Mouse (Mus musculus): Measurements from ENCODE around the gene Rnf167. TPM values are rescaled to one million over a fixed set of nuclear protein-coding genes. Genes with fewer than 3 reads are reported as not detected.

Rnf167 gene
- 29.6 TPM for polyA plus RNA-seq (2014; fragmentation: Illumina TruSeq; extraction: RNeasy Lipid Tissue Mini Kit (QIAGEN cat#74804); ENCODE audit: low read depth, low replicate concordance)

DNA sequence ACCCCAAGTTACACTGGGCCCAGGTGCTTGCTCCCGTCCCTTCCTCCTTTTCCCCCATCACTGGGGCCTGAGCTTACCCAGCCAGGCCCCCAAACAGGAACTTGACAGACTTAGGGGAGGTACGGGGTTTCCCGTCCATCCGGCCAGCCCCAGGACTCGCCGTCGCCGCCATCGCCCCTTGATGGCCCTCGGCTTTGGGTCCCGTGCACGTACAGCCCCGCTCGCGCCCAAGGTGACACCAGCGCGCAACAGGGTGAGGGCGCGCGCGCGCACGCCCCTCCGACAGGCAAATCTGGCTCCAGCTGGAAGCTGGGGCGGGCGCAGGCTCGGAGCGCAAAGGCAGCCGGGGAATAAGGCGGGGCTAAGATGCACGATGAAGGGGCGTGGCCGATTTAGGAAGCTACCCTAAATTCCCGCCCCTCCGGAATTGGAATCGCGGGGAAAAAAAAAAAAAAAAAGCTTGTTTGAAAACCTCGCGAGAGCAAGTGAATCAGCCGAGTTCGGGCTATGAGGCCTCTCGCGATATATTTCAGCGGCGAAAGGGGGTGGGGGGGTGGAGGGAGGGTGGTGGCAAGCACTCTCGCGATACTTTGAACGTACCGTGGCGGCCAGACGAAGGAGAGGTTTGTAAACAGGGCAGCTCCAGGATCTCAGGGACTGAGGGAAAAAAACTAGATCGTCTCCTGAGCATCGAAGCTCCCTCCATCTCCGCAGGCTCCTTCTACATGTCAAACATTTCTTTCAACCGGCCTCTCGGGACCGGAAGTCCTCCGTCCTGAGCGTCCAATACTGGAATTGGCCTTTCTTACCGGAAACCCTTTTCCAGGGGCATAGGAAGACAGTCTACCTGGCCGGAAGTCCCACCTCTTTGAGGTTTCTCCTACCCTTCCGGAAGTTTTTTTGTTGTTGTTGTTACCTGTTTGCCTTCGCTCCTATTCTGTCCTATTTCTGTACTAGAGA, at the start of gene Rnf167, which contains the start of gene Slc25a11:
TSS of gene Rnf167 (plus strand) at position 545 of the 960 bp plus-strand sequence.
TSS of gene Slc25a11 (minus strand) at position 789 of the 960 bp plus-strand sequence.

DNA sequence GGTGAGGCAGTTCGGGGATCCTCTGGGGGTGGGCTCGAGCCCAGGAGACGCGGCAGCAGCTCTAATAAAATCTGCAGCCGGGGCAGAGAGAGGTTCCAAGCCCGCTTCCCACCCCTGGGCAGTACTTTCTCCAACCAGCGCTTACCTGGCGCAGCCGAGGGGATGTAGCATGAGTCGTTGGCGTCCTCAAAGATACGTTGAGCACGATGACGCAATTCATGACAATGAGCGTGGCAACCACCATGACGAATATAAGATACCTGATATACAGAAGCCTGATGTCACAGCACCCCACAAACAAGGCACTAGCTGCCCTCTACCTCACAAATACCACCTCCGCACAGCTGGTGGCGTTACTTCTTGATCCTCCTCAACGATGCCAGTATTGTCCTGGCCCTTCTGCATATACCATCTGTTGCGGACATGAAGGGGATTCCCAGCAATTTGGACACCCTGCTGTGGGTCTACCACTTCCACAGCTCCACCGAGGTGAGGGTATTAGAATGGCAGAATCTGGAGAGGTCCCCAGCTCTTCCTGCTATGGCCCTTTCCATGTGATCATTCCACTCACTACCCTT, 31.4 kb upstream of the Rnf167 start, which contains the start of gene 4930544D05Rik:
TSS of gene 4930544D05Rik (plus strand) at position 333 of the 578 bp plus-strand sequence.

DNA sequence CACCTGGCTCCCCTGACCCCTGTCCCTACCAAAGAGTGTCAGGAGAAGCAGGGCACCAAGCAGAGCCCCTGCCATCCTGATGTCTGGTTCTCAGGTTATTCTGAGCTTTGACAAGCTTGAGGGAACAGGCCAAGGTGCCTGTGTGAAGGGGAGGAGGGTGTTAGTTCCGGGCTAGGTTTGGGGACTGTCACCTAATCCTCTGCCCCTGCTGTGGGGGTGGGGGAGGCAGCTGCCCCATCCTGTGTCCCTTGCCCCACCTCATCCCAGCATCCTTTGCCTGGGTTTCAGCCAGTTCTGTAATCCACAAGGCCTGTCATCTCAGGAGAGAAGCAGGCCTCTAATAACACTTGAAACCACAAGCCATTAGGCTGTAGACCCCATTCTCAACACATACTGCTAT, 27.9 kb upstream of the Rnf167 start, which contains the start of gene Chrne:
TSS of gene Chrne (minus strand) at position 116 of the 400 bp plus-strand sequence.

DNA sequence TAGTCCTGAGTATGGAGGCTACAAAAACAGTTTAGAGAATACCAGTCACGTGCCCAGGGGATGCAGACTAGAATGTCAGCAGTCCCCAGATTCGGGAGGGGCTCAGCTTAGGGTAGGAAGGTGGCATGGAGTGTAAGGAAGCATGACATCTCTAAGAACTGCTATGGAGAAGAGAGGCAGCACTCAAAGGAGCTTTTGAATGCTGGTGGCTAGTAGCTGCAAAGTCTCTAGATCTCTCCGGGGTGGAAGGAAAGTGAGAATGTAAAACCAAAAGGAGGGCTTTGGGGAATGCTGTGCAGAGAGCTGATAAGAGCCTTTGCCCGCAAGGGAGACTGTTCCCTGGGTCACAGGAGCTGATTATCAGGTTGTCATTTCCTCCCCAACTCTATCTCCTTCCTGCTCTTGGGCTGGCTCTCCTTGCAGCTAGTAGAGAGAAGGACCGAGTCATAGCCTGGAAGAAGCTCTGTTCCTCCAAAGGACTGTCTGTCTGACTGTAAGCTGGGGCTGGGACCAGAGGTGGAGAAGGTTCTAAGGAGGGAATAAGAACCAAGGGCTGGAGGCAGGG, 8.2 kb upstream of the Rnf167 start, which contains the start of gene Gp1ba:
TSS of gene Gp1ba (plus strand) at position 409 of the 565 bp plus-strand sequence.

DNA sequence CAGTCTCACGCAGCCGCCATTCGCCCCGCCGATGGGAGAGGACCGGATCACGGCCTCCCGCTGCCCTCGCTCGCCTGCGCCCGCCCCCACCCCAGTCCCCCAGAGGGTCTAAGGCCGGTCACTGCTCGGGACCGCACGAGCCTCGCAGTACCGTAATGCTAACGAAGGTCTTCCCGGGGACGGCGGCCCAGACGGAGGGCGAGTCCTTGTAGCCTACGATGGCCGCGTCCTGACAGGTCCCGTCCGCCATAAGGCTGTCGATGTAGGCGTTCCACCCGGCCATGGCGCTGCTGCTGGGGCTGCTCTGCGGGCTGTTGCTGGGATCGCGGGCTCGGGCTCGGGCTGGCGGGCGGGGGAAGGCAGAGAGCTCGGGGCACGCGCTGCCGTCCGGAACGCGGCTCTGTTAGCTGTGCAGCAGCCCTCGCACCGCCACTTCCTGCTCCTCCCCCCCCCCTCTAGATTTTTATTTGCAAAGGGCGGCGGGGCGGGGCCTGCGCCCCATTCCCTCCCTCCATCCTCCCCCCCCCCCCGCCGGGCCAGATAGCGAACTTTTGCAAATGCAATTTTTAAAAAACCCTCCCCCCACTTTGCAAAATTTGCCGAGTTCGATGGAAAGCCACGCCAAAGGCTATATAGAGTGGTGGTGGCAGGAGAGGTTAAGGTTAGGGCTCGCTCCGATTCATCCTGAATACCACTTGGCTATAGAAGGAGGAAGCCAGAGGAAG, 7.3 kb downstream of the Rnf167 start, which contains the start of gene Pfn1:
TSS of gene Pfn1 (minus strand) at position 447 of the 725 bp plus-strand sequence.

DNA sequence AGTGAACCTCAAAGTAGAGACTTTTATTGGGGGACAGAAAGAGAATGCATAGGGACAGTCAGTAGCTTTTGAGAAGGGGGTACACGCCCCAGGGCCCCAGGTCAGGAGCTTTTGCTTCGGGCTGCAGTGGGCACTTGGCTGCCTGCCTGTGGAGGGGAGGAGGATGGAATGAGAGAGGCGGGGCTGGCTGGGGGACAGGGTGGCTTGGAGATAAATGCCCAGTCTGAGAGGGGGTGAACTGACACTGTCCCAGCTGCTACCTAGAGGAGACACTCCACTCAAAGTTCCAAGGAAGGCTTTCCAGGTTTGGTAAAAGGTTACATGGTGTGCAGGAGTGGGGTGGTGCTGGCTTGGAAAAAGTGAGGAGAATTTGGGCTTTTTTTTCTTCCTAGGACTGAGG, 9.9 kb downstream of the Rnf167 start, which contains the start of gene Eno3:
TSS of gene Eno3 (plus strand) at position 239 of the 400 bp plus-strand sequence.

DNA sequence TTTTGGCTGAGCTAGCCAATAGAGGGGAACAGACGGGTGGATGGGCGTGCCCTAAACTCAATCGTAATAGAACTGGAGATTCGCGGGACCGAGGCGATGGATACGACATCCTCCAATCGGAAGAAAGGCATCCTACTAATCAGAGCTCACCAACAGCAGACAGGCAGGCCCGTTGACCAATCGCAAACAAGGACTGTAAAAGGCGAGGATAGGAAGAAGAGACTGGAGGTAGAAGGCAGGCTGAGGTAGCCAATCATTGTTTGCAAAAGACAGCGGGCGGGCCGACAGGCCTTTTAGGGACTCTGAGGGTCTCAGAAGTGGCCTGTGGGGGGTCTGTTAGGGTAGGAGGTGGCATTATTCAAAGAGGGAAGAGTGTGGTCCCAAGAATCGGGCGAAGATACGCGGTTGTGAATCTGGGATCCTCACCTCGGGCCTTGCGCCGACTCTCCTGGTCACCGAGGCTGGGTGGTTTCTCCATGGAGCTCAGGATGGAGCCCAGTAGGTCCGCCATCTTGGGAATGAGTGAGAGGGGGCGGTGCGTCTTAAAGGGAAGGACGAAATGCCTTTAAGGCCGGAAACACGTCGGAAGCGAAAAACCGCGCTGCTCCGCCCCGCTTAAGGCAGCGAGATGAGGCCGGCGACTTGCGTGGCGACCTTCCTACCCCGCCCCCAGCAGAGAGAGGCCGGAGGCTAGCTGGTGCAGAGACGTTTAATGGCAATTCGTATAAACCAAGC, 21.9 kb downstream of the Rnf167 start, which contains the start of gene Spag7:
TSS of gene Spag7 (minus strand) at position 646 of the 735 bp plus-strand sequence.

DNA sequence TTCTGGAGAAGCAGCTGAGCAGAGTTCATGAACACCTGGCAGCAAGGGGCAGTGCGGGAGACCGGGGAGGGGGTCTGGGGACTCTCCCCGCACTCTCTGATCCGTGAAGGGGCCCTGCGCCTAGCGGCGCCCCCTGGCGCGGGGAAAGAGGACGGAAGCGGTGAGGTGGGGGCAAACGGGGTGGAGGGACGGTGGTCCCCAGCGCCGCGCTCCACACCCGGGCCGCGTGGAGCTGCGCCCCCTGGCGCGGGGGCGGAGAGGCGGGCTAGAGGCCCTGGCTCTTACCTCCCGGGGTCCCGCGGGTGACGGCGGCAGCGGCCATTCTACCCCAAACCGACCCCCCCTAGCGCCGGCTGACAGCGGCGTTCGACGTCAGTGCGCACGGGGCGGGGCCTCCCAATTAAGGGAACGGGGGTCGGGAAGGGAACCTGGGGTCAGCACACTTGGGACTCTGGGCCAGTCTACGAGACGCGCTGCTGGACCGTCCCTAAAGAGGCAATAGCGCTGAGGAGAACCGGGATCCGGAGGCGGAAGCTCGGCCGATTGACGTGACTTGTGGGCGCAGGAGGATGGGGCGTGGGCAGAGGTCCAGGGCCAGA, 40.7 kb downstream of the Rnf167 start, which contains the start of gene Camta2:
TSS of gene Camta2 (minus strand) at position 505 of the 599 bp plus-strand sequence.

DNA sequence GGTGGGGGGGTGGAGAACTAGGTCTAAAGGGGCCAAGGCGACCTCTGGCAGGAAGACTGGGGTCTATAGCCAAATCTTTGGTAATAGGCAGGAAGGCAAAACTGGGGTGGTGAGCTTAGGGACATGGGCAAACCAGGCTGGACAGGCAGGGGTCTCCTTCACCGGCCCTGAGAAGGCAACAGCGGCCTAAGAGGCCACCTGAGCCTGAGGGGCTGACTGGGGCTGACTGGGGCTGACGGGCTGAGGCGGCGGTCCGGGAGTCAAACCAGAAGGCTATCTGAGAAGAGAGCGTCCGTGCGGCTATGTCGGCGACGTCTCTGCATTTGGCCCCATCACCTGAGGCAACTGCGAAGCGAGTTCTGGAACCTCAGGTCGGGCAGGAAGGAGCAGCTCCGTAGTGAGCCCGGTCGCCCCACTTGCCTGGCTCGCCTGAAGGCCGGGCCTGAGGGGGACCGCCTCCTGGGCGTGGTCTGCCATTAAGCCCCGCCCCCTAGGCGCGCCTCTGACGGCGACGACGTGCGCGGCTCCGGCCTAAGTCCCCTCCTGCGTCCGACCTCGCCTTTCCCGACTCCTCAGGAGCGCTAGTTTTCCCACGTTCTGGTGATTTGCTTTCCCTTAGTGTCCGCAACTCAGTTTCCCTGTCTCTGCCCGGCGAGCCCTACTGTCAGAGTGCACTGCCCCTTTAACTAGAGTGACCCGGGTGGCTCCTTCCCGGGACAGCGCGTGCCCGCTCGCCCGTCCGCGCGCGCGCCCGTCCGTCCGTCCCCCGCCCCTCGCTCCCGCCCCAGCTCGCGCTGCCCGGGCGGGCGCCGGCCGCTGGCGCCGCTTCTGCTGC, 52.9 kb downstream of the Rnf167 start, which contains the start of the genes Inca1 and Kif1c:
TSS of gene Inca1 (minus strand) at position 434 of the 835 bp plus-strand sequence.
TSS of gene Kif1c (plus strand) at position 827 of the 835 bp plus-strand sequence.

Other genes starting within 250 kb of the Rnf167 start
- 3.9 TPM for gene Pelp1, start 237.2 kb upstream of the Rnf167 start, polyA plus RNA-seq (2014; fragmentation: Illumina TruSeq; extraction: RNeasy Lipid Tissue Mini Kit (QIAGEN cat#74804); ENCODE audit: low read depth, low replicate concordance)
- gene Arrb2, start 214.6 kb upstream of the Rnf167 start, polyA plus RNA-seq (2014; fragmentation: Illumina TruSeq; extraction: RNeasy Lipid Tissue Mini Kit (QIAGEN cat#74804); ENCODE audit: low read depth, low replicate concordance), result 1.1 TPM
- gene Med11, start 195.3 kb upstream of the Rnf167 start, polyA plus RNA-seq (2014; fragmentation: Illumina TruSeq; extraction: RNeasy Lipid Tissue Mini Kit (QIAGEN cat#74804); ENCODE audit: low read depth, low replicate concordance), result 7.0 TPM
- gene Zmynd15, start 187.8 kb upstream of the Rnf167 start, polyA plus RNA-seq (2014; fragmentation: Illumina TruSeq; extraction: RNeasy Lipid Tissue Mini Kit (QIAGEN cat#74804); ENCODE audit: low read depth, low replicate concordance), result 0.77 TPM
- gene Cxcl16, start 187.3 kb upstream of the Rnf167 start, polyA plus RNA-seq (2014; fragmentation: Illumina TruSeq; extraction: RNeasy Lipid Tissue Mini Kit (QIAGEN cat#74804); ENCODE audit: low read depth, low replicate concordance), result 26.7 TPM
- gene Tm4sf5, start 142.0 kb upstream of the Rnf167 start, polyA plus RNA-seq (2014; fragmentation: Illumina TruSeq; extraction: RNeasy Lipid Tissue Mini Kit (QIAGEN cat#74804); ENCODE audit: low read depth, low replicate concordance), result not detected
- gene Vmo1, start 132.6 kb upstream of the Rnf167 start, polyA plus RNA-seq (2014; fragmentation: Illumina TruSeq; extraction: RNeasy Lipid Tissue Mini Kit (QIAGEN cat#74804); ENCODE audit: low read depth, low replicate concordance), result not detected
- gene Gltpd2, start 128.0 kb upstream of the Rnf167 start, polyA plus RNA-seq (2014; fragmentation: Illumina TruSeq; extraction: RNeasy Lipid Tissue Mini Kit (QIAGEN cat#74804); ENCODE audit: low read depth, low replicate concordance), result not detected
- 19.2 TPM for gene Psmb6, start 121.9 kb upstream of the Rnf167 start, polyA plus RNA-seq (2014; fragmentation: Illumina TruSeq; extraction: RNeasy Lipid Tissue Mini Kit (QIAGEN cat#74804); ENCODE audit: low read depth, low replicate concordance)
- not detected for gene Gm40193, start 114.3 kb upstream of the Rnf167 start, polyA plus RNA-seq (2014; fragmentation: Illumina TruSeq; extraction: RNeasy Lipid Tissue Mini Kit (QIAGEN cat#74804); ENCODE audit: low read depth, low replicate concordance)
- 0.89 TPM for gene Pld2, start 107.2 kb upstream of the Rnf167 start, polyA plus RNA-seq (2014; fragmentation: Illumina TruSeq; extraction: RNeasy Lipid Tissue Mini Kit (QIAGEN cat#74804); ENCODE audit: low read depth, low replicate concordance)
- 4.5 TPM for gene Mink1, start 84.4 kb upstream of the Rnf167 start, polyA plus RNA-seq (2014; fragmentation: Illumina TruSeq; extraction: RNeasy Lipid Tissue Mini Kit (QIAGEN cat#74804); ENCODE audit: low read depth, low replicate concordance)
- not detected for gene 4930544D05Rik, start 31.4 kb upstream of the Rnf167 start, polyA plus RNA-seq (2014; fragmentation: Illumina TruSeq; extraction: RNeasy Lipid Tissue Mini Kit (QIAGEN cat#74804); ENCODE audit: low read depth, low replicate concordance)
- gene Chrne, start 28.0 kb upstream of the Rnf167 start, polyA plus RNA-seq (2014; fragmentation: Illumina TruSeq; extraction: RNeasy Lipid Tissue Mini Kit (QIAGEN cat#74804); ENCODE audit: low read depth, low replicate concordance), result not detected
- gene Gp1ba, start 8.1 kb upstream of the Rnf167 start, polyA plus RNA-seq (2014; fragmentation: Illumina TruSeq; extraction: RNeasy Lipid Tissue Mini Kit (QIAGEN cat#74804); ENCODE audit: low read depth, low replicate concordance), result not detected
- 60.0 TPM for gene Slc25a11, start 244 bp downstream of the Rnf167 start, polyA plus RNA-seq (2014; fragmentation: Illumina TruSeq; extraction: RNeasy Lipid Tissue Mini Kit (QIAGEN cat#74804); ENCODE audit: low read depth, low replicate concordance)
- 46.9 TPM for gene Pfn1, start 7.4 kb downstream of the Rnf167 start, polyA plus RNA-seq (2014; fragmentation: Illumina TruSeq; extraction: RNeasy Lipid Tissue Mini Kit (QIAGEN cat#74804); ENCODE audit: low read depth, low replicate concordance)
- 1.1 TPM for gene Eno3, start 10.0 kb downstream of the Rnf167 start, polyA plus RNA-seq (2014; fragmentation: Illumina TruSeq; extraction: RNeasy Lipid Tissue Mini Kit (QIAGEN cat#74804); ENCODE audit: low read depth, low replicate concordance)
- 30.8 TPM for gene Spag7, start 22.2 kb downstream of the Rnf167 start, polyA plus RNA-seq (2014; fragmentation: Illumina TruSeq; extraction: RNeasy Lipid Tissue Mini Kit (QIAGEN cat#74804); ENCODE audit: low read depth, low replicate concordance)
- gene Camta2, start 40.9 kb downstream of the Rnf167 start, polyA plus RNA-seq (2014; fragmentation: Illumina TruSeq; extraction: RNeasy Lipid Tissue Mini Kit (QIAGEN cat#74804); ENCODE audit: low read depth, low replicate concordance), result 0.69 TPM
- 1.6 TPM for gene Inca1, start 52.9 kb downstream of the Rnf167 start, polyA plus RNA-seq (2014; fragmentation: Illumina TruSeq; extraction: RNeasy Lipid Tissue Mini Kit (QIAGEN cat#74804); ENCODE audit: low read depth, low replicate concordance)
- 13.8 TPM for gene Kif1c, start 53.3 kb downstream of the Rnf167 start, polyA plus RNA-seq (2014; fragmentation: Illumina TruSeq; extraction: RNeasy Lipid Tissue Mini Kit (QIAGEN cat#74804); ENCODE audit: low read depth, low replicate concordance)
- gene Zfp3, start 117.0 kb downstream of the Rnf167 start, polyA plus RNA-seq (2014; fragmentation: Illumina TruSeq; extraction: RNeasy Lipid Tissue Mini Kit (QIAGEN cat#74804); ENCODE audit: low read depth, low replicate concordance), result 3.5 TPM
- 1.7 TPM for gene Scimp, start 165.4 kb downstream of the Rnf167 start, polyA plus RNA-seq (2014; fragmentation: Illumina TruSeq; extraction: RNeasy Lipid Tissue Mini Kit (QIAGEN cat#74804); ENCODE audit: low read depth, low replicate concordance)
- 60.4 TPM for gene Rabep1, start 197.5 kb downstream of the Rnf167 start, polyA plus RNA-seq (2014; fragmentation: Illumina TruSeq; extraction: RNeasy Lipid Tissue Mini Kit (QIAGEN cat#74804); ENCODE audit: low read depth, low replicate concordance)

Data from kidney, adult 10 weeks (tissue).